Mouse (Mus musculus) CH12.LX (cell line): ENCODE measurements at regions not wholly inside any gene's neighbourhood (a gene's known extent, or its start where the extent isn't known, plus 50 kb on each side); places are given as distances from the start of the nearest gene placed in this dataset.

Experiments
- DNase-seq: peaks from one replicate; pipeline ENCODE4 v3.0.0-alpha.2; 2013; ENCODE audit errors: extremely low read depth
- H3K27ac ChIP-seq: 2 replicates; pipeline ENCODE4 v1.5.1; 2012; ENCODE audit warnings: low read depth, mild to moderate bottlenecking, control low read depth, moderate library complexity; ENCODE audit not compliant: insufficient read depth
- H3K27me3 ChIP-seq: replicated peaks from 2 replicates; pipeline ENCODE3; 2012; ENCODE audit warnings: inconsistent platforms
- H3K36me3 ChIP-seq, 2 experiments: replicated peaks in 1 of 2; 2 replicates each; pipeline versions ENCODE3 to v1.6.1; 2012; ENCODE audit warnings: inconsistent platforms in 1 of 2, low read length in 1 of 2, mild to moderate bottlenecking in 1 of 2, mixed read lengths in 1 of 2, moderate library complexity in 1 of 2; ENCODE audit not compliant: control insufficient read depth in 1 of 2, insufficient read depth in 1 of 2
- H3K4me1 ChIP-seq, 2 experiments: 2 replicates each; pipeline ENCODE4 v1.6.1; 2012; ENCODE audit warnings: inconsistent platforms in 1 of 2, moderate library complexity in 1 of 2; ENCODE audit not compliant: insufficient read depth in 2 of 2, control insufficient read depth in 1 of 2
- H3K4me2 ChIP-seq: 2 replicates; pipeline ENCODE4 v1.6.1; 2012; ENCODE audit warnings: low read depth, mild to moderate bottlenecking, control low read depth; ENCODE audit not compliant: poor library complexity, insufficient read depth, severe bottlenecking
- H3K4me3 ChIP-seq, 3 experiments: fragments of 150-350 bp in 1 of 3; sonication (generic) in 1 of 3; replicated peaks in 1 of 3; 2 replicates each; pipeline versions ENCODE3 to v1.5.1; 2011 to 2012; ENCODE audit warnings: low read depth in 2 of 3, low read length in 2 of 3, mild to moderate bottlenecking in 2 of 3, moderate library complexity in 2 of 3, control low read depth in 1 of 3, improper control_type of control experiment in 1 of 3, inconsistent platforms in 1 of 3, mixed read lengths in 1 of 3; ENCODE audit not compliant: poor library complexity in 1 of 3
- H3K79me2 ChIP-seq: replicated peaks from 2 replicates; pipeline ENCODE4 v1.6.1; 2012; ENCODE audit warnings: mild to moderate bottlenecking, moderate library complexity; ENCODE audit not compliant: control insufficient read depth, poor library complexity, insufficient read depth, severe bottlenecking; ENCODE audit errors: extremely low read depth
- H3K9ac ChIP-seq: 2 replicates; pipeline ENCODE4 v1.6.1; 2012; ENCODE audit warnings: low read depth, mild to moderate bottlenecking, control low read depth, moderate library complexity; ENCODE audit not compliant: insufficient read depth
- H3K9me3 ChIP-seq: replicated peaks from 2 replicates; pipeline ENCODE3; 2012; ENCODE audit warnings: low read length, inconsistent platforms, mixed read lengths
- CHD2 ChIP-seq: IDR thresholded peaks from 2 replicates; pipeline ENCODE4 v1.6.1; 2011; ENCODE audit warnings: low read length, improper control_type of control experiment
- E2F4 ChIP-seq: IDR thresholded peaks from 2 replicates; pipeline ENCODE4 v1.6.1; 2011; ENCODE audit warnings: low read depth, low read length, improper control_type of control experiment; ENCODE audit not compliant: insufficient replicate concordance
- ELF1 ChIP-seq: IDR thresholded peaks from 2 replicates; pipeline ENCODE4 v1.6.1; 2014; ENCODE audit warnings: low read depth, mild to moderate bottlenecking, inconsistent platforms, low read length, improper control_type of control experiment
- EP300 ChIP-seq: IDR thresholded peaks from 2 replicates; pipeline ENCODE4 v1.6.1; 2011; ENCODE audit warnings: low read length, improper control_type of control experiment
- GABPA ChIP-seq: IDR thresholded peaks from 2 replicates; pipeline ENCODE4 v1.6.1; 2012; ENCODE audit warnings: low read depth, low read length, improper control_type of control experiment, inconsistent platforms; ENCODE audit not compliant: insufficient replicate concordance
- JUND ChIP-seq: conservative IDR thresholded peaks from 2 replicates; pipeline ENCODE4 v1.6.1; 2011; ENCODE audit warnings: low read depth, low read length, improper control_type of control experiment
- MAFK ChIP-seq: IDR thresholded peaks from 2 replicates; pipeline ENCODE4 v1.6.1; 2011; ENCODE audit warnings: low read length, improper control_type of control experiment; ENCODE audit not compliant: insufficient replicate concordance
- MAX ChIP-seq: IDR thresholded peaks from 2 replicates; pipeline ENCODE4 v1.6.1; 2011; ENCODE audit warnings: low read length, improper control_type of control experiment
- MXI1 ChIP-seq: IDR thresholded peaks from 2 replicates; pipeline ENCODE4 v1.6.1; 2011; ENCODE audit warnings: mild to moderate bottlenecking, low read depth, low read length, improper control_type of control experiment
- MYC ChIP-seq: IDR thresholded peaks from 2 replicates; pipeline ENCODE4 v1.6.1; 2011; ENCODE audit warnings: low read depth, mild to moderate bottlenecking, improper control_type of control experiment, low read length
- NRF1 ChIP-seq: IDR thresholded peaks from 2 replicates; pipeline ENCODE4 v1.6.1; 2014; ENCODE audit warnings: low read depth, mild to moderate bottlenecking, inconsistent platforms, low read length, improper control_type of control experiment, moderate library complexity
- PAX5 ChIP-seq: IDR thresholded peaks from 2 replicates; pipeline ENCODE4 v1.6.1; 2012; ENCODE audit warnings: low read length, inconsistent platforms, mixed read lengths
- RAD21 ChIP-seq: IDR thresholded peaks from 2 replicates; pipeline ENCODE4 v1.6.1; 2011; ENCODE audit warnings: low read depth, mild to moderate bottlenecking, low read length, improper control_type of control experiment, moderate library complexity
- RCOR1 ChIP-seq: conservative IDR thresholded peaks from 2 replicates; pipeline ENCODE4 v1.6.1; 2012; ENCODE audit warnings: low read depth, mild to moderate bottlenecking, inconsistent platforms, low read length, improper control_type of control experiment
- SIN3A ChIP-seq: IDR thresholded peaks from 2 replicates; pipeline ENCODE4 v1.6.1; 2012; ENCODE audit warnings: low read length, improper control_type of control experiment, inconsistent platforms
- UBTF ChIP-seq: IDR thresholded peaks from 2 replicates; pipeline ENCODE4 v1.6.1; 2012; ENCODE audit warnings: low read depth, mild to moderate bottlenecking, inconsistent platforms, low read length, improper control_type of control experiment, moderate library complexity
- ZC3H11A ChIP-seq: IDR thresholded peaks from 2 replicates; pipeline ENCODE4 v1.6.1; 2012; ENCODE audit warnings: low read depth, mild to moderate bottlenecking, inconsistent platforms, low read length, improper control_type of control experiment
- dilution Hi-C: fragments of 300-500 bp; cut with MboI; formaldehyde crosslinking; loops from 2 replicates; pipeline ENCODE4 v1.14.3; 2020; ENCODE audit warnings: low sequenced_read_pairs; ENCODE audit not compliant: extremely low pct_unique_long_range_greater_than_20kb, extremely low pct_ligation_motif_present
- in situ Hi-C: fragments of 300-500 bp; cut with MboI; formaldehyde crosslinking; loops from 3 replicates; pipeline ENCODE4 v1.14.3; 2019; ENCODE audit warnings: low sequenced_read_pairs, low pct_ligation_motif_present, low pct_unique_long_range_greater_than_20kb, mixed read lengths

GRCm38 (mm10) chr17:22736360-22736759 is 130.6 kb downstream of the Zfp945 start:
- H3K9me3 ChIP-seq, result no peaks in the 10 kb centered on the region
- H3K4me2 ChIP-seq, result no peak overlapping the region
- H3K4me3 ChIP-seq, result no peak overlapping the region
- TF ChIP-seq MAX (no peak), ELF1 (no peak), ZC3H11A (no peak), MAFK (no peak), GABPA (no peak), MYC (no peak), JUND (no peak), UBTF (no peak), MXI1 (no peak), EP300 (no peak), SIN3A (no peak), NRF1 (no peak), PAX5 (no peak), RAD21 (no peak), RCOR1 (no peak), CHD2 (no peak), E2F4 (no peak)
- TF ChIP-seq, all 38 proteins: peak for 0
- no peak for DNase-seq
- dilution Hi-C loops, result no loop called here
- H3K36me3 ChIP-seq, result peaks cover 4 to 11% of the 10 kb centered on the region in 2 experiments
- no peaks in the 10 kb centered on the region for H3K27me3 ChIP-seq
- in situ Hi-C loops, result no loop called here
- H3K79me2 ChIP-seq, result no peaks in the 10 kb centered on the region; the same call in 1 of the 2 replicates
- peaks cover 0 to 3% of the 10 kb centered on the region in 2 experiments; a peak in 1 of 4 replicates for H3K4me1 ChIP-seq
- H3K27ac ChIP-seq, result no peak overlapping the region
- no peak overlapping the region for H3K9ac ChIP-seq
